Mouse (Mus musculus) embryonic facial prominence, embryonic 11.5 days (tissue): ENCODE data around the gene Slc6a4. TPM values are rescaled to one million over a fixed set of nuclear protein-coding genes. Genes with fewer than 3 reads are reported as not detected.
"Not testable (repeated sequence)": the region's sequence is repeated elsewhere in the genome, so short reads cannot be mapped to it uniquely, and the experiment has no call there.

Experiments
- ATAC-seq: fragments of 200-750 bp; cut with Nextera tagmentation; replicated peaks from 2 replicates; pipeline ENCODE4 v1.8.0; 2017; ENCODE audit warnings: low read depth; ENCODE audit not compliant: insufficient number of reproducible peaks, low FRiP score, low TSS enrichment
- DNase-seq: peaks from one replicate; pipeline ENCODE4 v3.0.0-alpha.2; 2015; ENCODE audit warnings: low spot score
- H3K27ac ChIP-seq: fragments of 300-500 bp; sonication (generic); replicated peaks from 2 replicates; pipeline ENCODE4 v1.5.1; 2014; ENCODE audit warnings: mild to moderate bottlenecking, low read depth, low read length, control low read depth
- H3K27me3 ChIP-seq: fragments of 300-500 bp; sonication (generic); 2 replicates; pipeline ENCODE4 v1.6.1; 2014; ENCODE audit warnings: mild to moderate bottlenecking, low read length, moderate library complexity, mixed read lengths; ENCODE audit not compliant: control insufficient read depth, insufficient read depth
- H3K36me3 ChIP-seq: fragments of 300-500 bp; sonication (generic); replicated peaks from 2 replicates; pipeline ENCODE4 v1.6.1; 2014; ENCODE audit warnings: low read depth, mild to moderate bottlenecking, low read length, moderate library complexity, mixed read lengths; ENCODE audit not compliant: control insufficient read depth, insufficient read depth
- H3K4me1 ChIP-seq: fragments of 300-500 bp; sonication (generic); 2 replicates; pipeline ENCODE4 v1.6.1; 2014; ENCODE audit warnings: low read length, mixed read lengths; ENCODE audit not compliant: control insufficient read depth, insufficient read depth
- H3K4me2 ChIP-seq: fragments of 300-500 bp; sonication (generic); 2 replicates; pipeline ENCODE4 v1.6.1; 2014; ENCODE audit warnings: low read depth, mild to moderate bottlenecking, control low read depth, low read length, moderate library complexity
- H3K4me3 ChIP-seq: fragments of 300-500 bp; sonication (generic); 2 replicates; pipeline ENCODE4 v1.5.1; 2014; ENCODE audit warnings: low read depth, low read length, control low read depth
- H3K9ac ChIP-seq: fragments of 300-500 bp; sonication (generic); replicated peaks from 2 replicates; pipeline ENCODE4 v1.6.1; 2014; ENCODE audit warnings: mild to moderate bottlenecking, control low read depth, low read length
- H3K9me3 ChIP-seq: fragments of 300-500 bp; sonication (generic); replicated peaks from 2 replicates; pipeline ENCODE4 v1.6.1; 2016; ENCODE audit warnings: mild to moderate bottlenecking, low read length, inconsistent platforms, mixed read lengths; ENCODE audit not compliant: control insufficient read depth
- WGBS: fragments of 180-500 bp; shearing (Covaris S2); extraction: QIAGEN DNeasy Blood & Tissue Kit; methylation state at CpG from one replicate; pipeline ENCODE4 v1.1.7; 2014; 5-methylcytosine and 5-hydroxymethylcytosine counted together
- microRNA counts: library from miRNA; unstranded; fragments of <30 nt; microRNA quantifications from one replicate; lab custom pipeline; 2016
- microRNA-seq: library from miRNA; unstranded; fragments of <30 nt; microRNA quantifications from one replicate; pipeline ENCODE4, GENCODE M21; 2016; ENCODE audit warnings: borderline number of aligned reads
- polyA plus RNA-seq: library from polyadenylated mRNA; unstranded; fragments of >200 nt; fragmentation: Nextera tagmentation; extraction: Ambion mirVana; gene quantifications from 2 replicates; pipeline ENCODE4 v1.2.1, GENCODE M21; 2014

The Slc6a4 gene
- polyA plus RNA-seq, 1 experiment from 2014 or later, result 1.0 TPM

DNA sequence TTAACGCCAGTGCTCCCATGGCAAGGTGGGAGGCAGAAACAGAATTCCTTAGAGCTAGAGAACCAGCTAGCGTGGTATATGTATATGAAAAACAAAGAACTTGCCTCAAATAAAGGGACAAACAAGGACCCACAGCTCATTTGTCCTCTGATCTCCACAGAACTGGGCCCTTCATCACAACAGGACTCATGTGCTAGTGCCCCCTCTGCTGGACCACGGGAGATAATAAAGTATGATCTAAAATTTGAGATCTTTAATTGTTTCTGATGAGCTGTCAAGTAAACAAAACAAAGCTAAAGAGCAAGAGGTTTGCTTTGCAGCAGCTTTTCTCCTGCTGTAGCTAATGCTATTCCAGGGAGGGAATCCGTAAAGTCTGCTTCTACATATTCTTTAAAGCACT, 72.3 kb downstream of the Slc6a4 start:
- 77% methylated on average over 4 of the region's 4 CpGs for WGBS
- Histone ChIP-seq H3K4me2 (no peak overlapping the region), H3K27me3 (no peaks in the 10 kb centered on the region), H3K36me3 (no peaks in the 10 kb centered on the region), H3K27ac (no peak overlapping the region), H3K4me3 (no peak overlapping the region), H3K9me3 (no peaks in the 10 kb centered on the region), H3K9ac (no peak overlapping the region), H3K4me1 (no peaks in the 10 kb centered on the region)
- peak; percentile 18 for DNase-seq
- ATAC-seq, result no peak

DNA sequence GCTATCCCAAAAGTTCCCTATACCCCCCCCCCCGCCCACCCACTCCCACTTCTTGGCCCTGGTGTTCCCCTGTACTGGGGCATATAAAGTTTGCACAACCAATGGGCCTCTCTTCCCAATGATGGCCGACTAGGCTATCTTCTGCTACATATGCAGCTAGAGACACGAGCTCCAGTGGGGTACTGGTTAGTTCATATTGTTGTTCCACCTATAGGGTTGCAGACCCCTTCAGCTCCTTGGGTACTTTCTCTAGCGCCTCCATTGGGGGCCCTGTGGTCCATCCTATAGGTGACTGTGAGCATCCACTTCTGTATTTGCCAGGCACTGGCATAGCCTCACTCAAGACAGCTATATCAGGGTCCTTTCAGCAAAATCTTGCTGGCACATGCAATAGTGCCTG, 78.9 kb downstream of the Slc6a4 start:
- H3K4me1 ChIP-seq, DNase-seq, H3K27me3 ChIP-seq, H3K36me3 ChIP-seq, ATAC-seq, H3K9me3 ChIP-seq, H3K27ac ChIP-seq: not testable (repeated sequence)
- peak overlapping the region; percentile 92 for H3K9ac ChIP-seq
- WGBS, result 53% methylated on average over 4 of the region's 4 CpGs
- peak overlapping the region; percentile 76 for H3K4me3 ChIP-seq
- peak overlapping the region; percentile 82 for H3K4me2 ChIP-seq

DNA sequence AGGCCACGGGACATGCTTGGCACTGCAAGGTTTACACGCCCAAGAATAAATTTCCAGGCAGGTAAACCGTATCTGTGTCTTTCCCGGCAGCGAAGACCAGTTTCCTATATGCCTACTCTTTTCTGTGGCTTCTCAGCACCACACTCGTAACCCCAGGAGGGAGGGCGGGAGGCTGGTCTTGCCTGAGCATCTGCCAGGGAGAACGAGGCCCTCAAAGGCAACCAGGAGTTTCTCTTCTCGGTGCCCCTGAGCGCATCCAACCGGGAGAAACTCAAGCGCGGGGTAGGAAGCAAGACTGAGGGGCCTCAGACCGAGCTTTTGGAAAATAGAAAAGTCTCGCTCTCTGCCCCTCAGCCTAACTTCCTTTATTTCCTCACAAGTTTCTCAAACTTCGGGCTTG, 79.4 kb downstream of the Slc6a4 start:
- DNase-seq (peak; percentile 12), ATAC-seq (peak; percentile 34; the same call in 1 of the 2 replicates)
- H3K4me1 ChIP-seq, result no peaks in the 10 kb centered on the region
- peak overlapping the region; percentile 82 for H3K4me2 ChIP-seq
- peak overlapping the region; percentile 76 for H3K4me3 ChIP-seq
- no peaks in the 10 kb centered on the region for H3K36me3 ChIP-seq
- H3K9me3 ChIP-seq, result no peaks in the 10 kb centered on the region
- 4% methylated on average over 16 of the region's 16 CpGs for WGBS
- H3K9ac ChIP-seq, result peak overlapping the region; percentile 92
- H3K27ac ChIP-seq, result peak overlapping the region; percentile 74
- H3K27me3 ChIP-seq, result no peaks in the 10 kb centered on the region

DNA sequence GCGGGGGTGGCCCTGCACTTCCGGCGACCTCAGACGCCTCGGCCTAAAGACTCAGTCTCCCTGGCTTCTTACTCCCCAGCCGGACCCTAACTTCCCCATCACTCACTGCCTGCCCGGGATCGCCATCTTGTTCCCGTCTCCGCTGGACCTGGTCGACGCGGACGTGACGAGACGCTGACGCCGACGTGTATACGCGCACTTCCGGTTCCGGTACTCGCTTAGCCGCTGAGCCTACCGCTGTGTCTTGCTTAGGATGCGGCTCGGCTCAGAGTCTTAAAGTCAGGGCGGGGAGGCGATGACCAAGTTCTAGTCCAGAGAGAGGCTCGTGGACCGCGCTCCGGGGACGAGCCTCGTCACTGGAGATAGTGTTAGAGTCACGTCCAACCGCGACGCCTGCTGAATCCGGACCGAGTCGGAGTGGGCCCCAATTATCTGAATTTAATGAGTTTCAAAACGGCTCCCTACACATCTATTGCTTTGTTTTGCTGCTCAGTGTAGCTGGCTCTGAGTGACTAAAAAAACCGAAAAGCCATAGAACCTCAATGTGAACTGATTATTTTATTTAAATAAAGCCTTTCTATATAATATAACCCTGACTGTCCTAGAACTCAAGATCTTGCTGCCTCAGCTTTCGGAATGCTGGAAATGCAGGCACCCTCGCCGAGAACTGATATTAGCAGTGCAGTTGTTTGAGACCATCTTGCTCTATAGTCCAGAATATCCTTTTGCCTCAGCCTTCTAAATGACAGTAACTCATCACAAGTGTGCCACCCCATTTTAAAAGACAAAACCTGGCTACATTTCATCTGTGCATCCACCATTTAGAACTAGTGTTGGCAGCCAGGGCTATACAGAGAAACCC, 80.1 kb downstream of the Slc6a4 start, which contains the start of gene Nsrp1:
Gene Nsrp1, minus strand, starts transcription at position 163 of the 862 bp plus-strand sequence.
- peak within 1 kb of the TSS; percentile 92 for H3K9ac ChIP-seq
- DNase-seq (peak; percentile 98), ATAC-seq (peak; percentile 95)
- H3K9me3 ChIP-seq, result no peaks in the 10 kb centered on the region
- H3K27me3 ChIP-seq, result no peaks in the 10 kb centered on the region
- no peaks in the 10 kb centered on the region for H3K4me1 ChIP-seq
- 4% methylated on average over 48 of the region's 48 CpGs for WGBS
- H3K4me2 ChIP-seq, result peak within 1 kb of the TSS; percentile 82
- H3K4me3 ChIP-seq, result peak within 1 kb of the TSS; percentile 76
- no peaks in the 10 kb centered on the region for H3K36me3 ChIP-seq
- H3K27ac ChIP-seq, result peak within 1 kb of the TSS; percentile 74

DNA sequence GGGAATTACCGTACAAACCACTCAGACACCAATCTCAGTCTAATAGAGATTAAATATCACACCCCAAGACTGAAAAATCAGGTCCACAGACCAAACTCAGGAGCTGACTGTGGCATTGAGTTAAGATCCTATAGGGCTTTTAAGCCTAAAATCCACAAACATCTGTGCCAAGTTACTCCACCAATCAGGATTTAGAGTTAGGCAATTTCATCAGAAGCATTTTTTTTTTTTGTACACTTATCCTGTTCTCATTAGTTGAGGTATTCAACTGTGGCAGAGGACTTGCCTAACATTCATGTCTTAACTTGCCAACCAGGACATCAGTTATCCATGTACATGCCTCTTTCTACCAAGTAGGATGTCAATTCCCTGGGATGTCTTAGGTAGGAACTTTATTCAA, 81.0 kb downstream of the Slc6a4 start:
- ATAC-seq (no peak), DNase-seq (no peak)
- H3K9ac ChIP-seq, result no peak overlapping the region
- H3K27me3 ChIP-seq, result no peaks in the 10 kb centered on the region
- H3K36me3 ChIP-seq, result no peaks in the 10 kb centered on the region
- H3K4me2 ChIP-seq, result no peak overlapping the region
- H3K4me1 ChIP-seq, result no peaks in the 10 kb centered on the region
- no peak overlapping the region for H3K4me3 ChIP-seq
- no peak overlapping the region for H3K27ac ChIP-seq
- H3K9me3 ChIP-seq, result no peaks in the 10 kb centered on the region
- WGBS, result 88% methylated on average over 1 of the region's 1 CpGs

MicroRNA genes within 50 kb of the gene (microRNA counts, 519-probe panel; counts per million panel counts)
- microRNA mmu-miR-423-3p (lab: Ali Mortazavi, UCI) (4,054 counts per million, percentile 62 among the panel's probes with 10 or more counts), microRNA mmu-miR-423-5p (lab: Ali Mortazavi, UCI) (3,982 counts per million, percentile 60 among the panel's probes with 10 or more counts)

Small RNA genes within 50 kb of the gene (microRNA-seq; reads per million reads assigned to microRNA genes)
- 5,070 reads per million, percentile 87 among the genes with 10 or more reads in this experiment for gene Mir423

Other genes starting within 250 kb of the Slc6a4 start
- gene Gosr1, start 235.0 kb upstream of the Slc6a4 start, polyA plus RNA-seq, result 28.5 and 29.7 TPM in 2 replicates
- gene Cpd, start 151.6 kb upstream of the Slc6a4 start, polyA plus RNA-seq, result 14.3 and 15.0 TPM in 2 replicates
- gene Tmigd1, start 96.4 kb upstream of the Slc6a4 start, polyA plus RNA-seq, result not detected in 2 replicates
- 187 and 193 TPM in 2 replicates for gene Blmh, start 73.8 kb upstream of the Slc6a4 start, polyA plus RNA-seq
- gene Nsrp1, start 79.8 kb downstream of the Slc6a4 start, polyA plus RNA-seq, result 59.8 and 63.1 TPM in 2 replicates
- gene Efcab5, start 190.4 kb downstream of the Slc6a4 start, polyA plus RNA-seq, result 0.13 and 0.15 TPM in 2 replicates
- gene Ssh2, start 217.7 kb downstream of the Slc6a4 start, polyA plus RNA-seq, result 8.5 and 10.0 TPM in 2 replicates